Mouse (Mus musculus): ENCODE data around the gene Paf1.

GRCm38 (mm10) chr7:28344637-28345036 lies 48.1 kb upstream of the Paf1 start:
- TF ChIP-seq CTCF (IDR thresholded peaks at IDR 0.05; ENCODE audit: low read depth) (peak; percentile 89), EP300 (IDR thresholded peaks at IDR 0.05; ENCODE audit: low read depth) (no peak)

Measured in liver, embryonic 14.5 days (tissue).